9 mouse cellular contexts compared by ENCODE assay signal in genomic region chr2:92373437-92373813, GRCm38 (mm10). TPM values are rescaled to one million over a fixed set of nuclear protein-coding genes. Genes with fewer than 3 reads are reported as not detected.
A peak's percentile ranks its signal among the peaks of the same experiment; 100 is the strongest.
DNase-seq lines count a peak whose midpoint lies in the region; ATAC-seq and TF ChIP-seq lines count a peak whose summit lies in the region.
"Had no signal": no experiment of that assay in that cellular context is flagged by ENCODE, and none has a peak within 500 bp of the region (broad histone marks: within the 10 kb centered on the region; RNA-seq: fewer than 3 reads in every experiment).

No protein-coding gene starts in this region.

- 78% methylated on average over 11 of the region's 11 CpGs for WGBS in heart, embryonic 13.5 days
- WGBS in midbrain, embryonic 11.5 days: 62% methylated on average over 11 of the region's 11 CpGs
- 55% methylated on average over 11 of the region's 11 CpGs for WGBS in midbrain, embryonic 15.5 days
- WGBS in forebrain, embryonic 15.5 days: 61% methylated on average over 11 of the region's 11 CpGs
- WGBS in stomach, postnatal 0 days: 61% methylated on average over 11 of the region's 11 CpGs

- H3K27ac ChIP-seq in heart, embryonic 13.5 days (replicated peaks): no peak overlapping the region
- H3K27ac ChIP-seq in midbrain, embryonic 11.5 days (ENCODE audit: low read depth, low read length): no peak overlapping the region; the same call in 1 of the 2 replicates
- H3K27ac ChIP-seq in midbrain, embryonic 15.5 days: no peak overlapping the region
- peak overlapping the region; percentile 17; the same call in 1 of the 2 replicates for H3K27ac ChIP-seq in forebrain, embryonic 15.5 days (replicated peaks)
- peak overlapping the region; percentile 94 for H3K27ac ChIP-seq in stomach, postnatal 0 days (replicated peaks)

- no peak overlapping the region for H3K4me3 ChIP-seq in heart, embryonic 13.5 days
- no peak overlapping the region for H3K4me3 ChIP-seq in midbrain, embryonic 11.5 days (ENCODE audit: low read depth, low read length)
- no peak overlapping the region for H3K4me3 ChIP-seq in midbrain, embryonic 15.5 days
- H3K4me3 ChIP-seq in forebrain, embryonic 15.5 days: no peak overlapping the region
- no peak overlapping the region for H3K4me3 ChIP-seq in stomach, postnatal 0 days (ENCODE audit: low read depth, low read length)

- H3K9me3 ChIP-seq in heart, embryonic 13.5 days: no peaks in the 10 kb centered on the region
- H3K9me3 ChIP-seq in midbrain, embryonic 11.5 days (ENCODE audit: control insufficient read depth, low read length): no peaks in the 10 kb centered on the region
- no peaks in the 10 kb centered on the region for H3K9me3 ChIP-seq in midbrain, embryonic 15.5 days
- no peaks in the 10 kb centered on the region for H3K9me3 ChIP-seq in forebrain, embryonic 15.5 days
- H3K9me3 ChIP-seq in stomach, postnatal 0 days (ENCODE audit: control insufficient read depth, low read length): no peaks in the 10 kb centered on the region

- no peak for DNase-seq in heart, postnatal 14 days
- no peak for DNase-seq in midbrain, embryonic 11.5 days (ENCODE audit: low spot score, missing footprints)
- no peak for DNase-seq in stomach, postnatal 0 days (ENCODE audit: low spot score)
- DNase-seq in right cerebral cortex, postnatal 36 days (ENCODE audit: low spot score in 2 of 2): no peak
- DNase-seq in c-Kit-positive CD71-positive TER-119-positive erythroid progenitor cells, embryonic 14.5 days (ENCODE audit: low spot score): no peak

- ATAC-seq in heart, embryonic 13.5 days (ENCODE audit: extremely low read depth, insufficient number of reproducible peaks, low FRiP score, low TSS enrichment): no peak
- no peak for ATAC-seq in midbrain, embryonic 11.5 days (ENCODE audit: low FRiP score)
- ATAC-seq in midbrain, embryonic 15.5 days (replicated peaks): no peak
- no peak for ATAC-seq in forebrain, embryonic 15.5 days (replicated peaks)
- ATAC-seq in stomach, postnatal 0 days (ENCODE audit: low FRiP score, low TSS enrichment): no peak

- intact Hi-C loops in heart, postnatal 14 days (cut with DNase I): no loop called here

- H3K4me1 ChIP-seq in heart, embryonic 13.5 days: peaks cover 40% of the 10 kb centered on the region
- H3K4me1 ChIP-seq in midbrain, embryonic 11.5 days (ENCODE audit: control insufficient read depth, insufficient read depth, low read length): peaks cover 47% of the 10 kb centered on the region
- peaks cover 53% of the 10 kb centered on the region for H3K4me1 ChIP-seq in midbrain, embryonic 15.5 days
- H3K4me1 ChIP-seq in forebrain, embryonic 15.5 days: peaks cover 54% of the 10 kb centered on the region
- peaks cover 6% of the 10 kb centered on the region; the same call in 1 of the 2 replicates for H3K4me1 ChIP-seq in stomach, postnatal 0 days (replicated peaks; ENCODE audit: control insufficient read depth, insufficient read depth)

- no peak for TF ChIP-seq EP300 in stomach, postnatal 0 days (optimal IDR thresholded peaks at IDR 0.05)

- peaks cover 15% of the 10 kb centered on the region for H3K36me3 ChIP-seq in heart, embryonic 13.5 days
- H3K36me3 ChIP-seq in midbrain, embryonic 11.5 days (ENCODE audit: control insufficient read depth, insufficient read depth, low read length): no peaks in the 10 kb centered on the region
- no peaks in the 10 kb centered on the region for H3K36me3 ChIP-seq in midbrain, embryonic 15.5 days (replicated peaks)
- peaks cover 4% of the 10 kb centered on the region; the same call in 1 of the 2 replicates for H3K36me3 ChIP-seq in forebrain, embryonic 15.5 days
- peaks cover 5% of the 10 kb centered on the region; the same call in 1 of the 2 replicates for H3K36me3 ChIP-seq in stomach, postnatal 0 days (ENCODE audit: control insufficient read depth, insufficient read depth, low read length)

- H3K9ac ChIP-seq in heart, embryonic 13.5 days: no peak overlapping the region
- H3K9ac ChIP-seq in midbrain, embryonic 11.5 days (ENCODE audit: low read length): 0 out of 2 replicates have a peak overlapping the region, but pooled peaks have one; percentile 1
- H3K9ac ChIP-seq in midbrain, embryonic 15.5 days: no peak overlapping the region
- H3K9ac ChIP-seq in forebrain, embryonic 15.5 days (replicated peaks): no peak overlapping the region
- no peak overlapping the region for H3K9ac ChIP-seq in stomach, postnatal 0 days (ENCODE audit: low read length)

- H3K27me3 ChIP-seq in heart, embryonic 13.5 days (replicated peaks): peaks cover 55% of the 10 kb centered on the region
- H3K27me3 ChIP-seq in midbrain, embryonic 11.5 days (ENCODE audit: control insufficient read depth, insufficient read depth, low read length): peaks cover 8% of the 10 kb centered on the region
- H3K27me3 ChIP-seq in midbrain, embryonic 15.5 days (replicated peaks): peaks cover 27% of the 10 kb centered on the region
- peaks cover 11% of the 10 kb centered on the region; the same call in 1 of the 2 replicates for H3K27me3 ChIP-seq in forebrain, embryonic 15.5 days
- H3K27me3 ChIP-seq in stomach, postnatal 0 days (ENCODE audit: control insufficient read depth, insufficient read depth, low read length): no peaks in the 10 kb centered on the region

- H3K4me2 ChIP-seq in heart, embryonic 13.5 days: 0 out of 2 replicates have a peak overlapping the region, but pooled peaks have one; percentile 86
- H3K4me2 ChIP-seq in midbrain, embryonic 11.5 days: no peak overlapping the region; the same call in 1 of the 2 replicates
- H3K4me2 ChIP-seq in midbrain, embryonic 15.5 days: no peak overlapping the region
- no peak overlapping the region for H3K4me2 ChIP-seq in forebrain, embryonic 15.5 days (replicated peaks)
- no peak overlapping the region for H3K4me2 ChIP-seq in stomach, postnatal 0 days (replicated peaks; ENCODE audit: low read depth)

- no peak for TF ChIP-seq CTCF in stomach, postnatal 0 days (IDR thresholded peaks at IDR 0.05; ENCODE audit: low read depth)

RNA-seq across cellular contexts. Expression of gene Pex16, which starts 1.1 kb away (rescaled TPM):
- polyA plus RNA-seq in heart, embryonic 13.5 days (2015; fragmentation: Nextera tagmentation; extraction: Ambion mirVana): 15.8 and 17.3 TPM in 2 replicates
- total RNA-seq in heart, postnatal 14 days (2021): 10 to 100 TPM; 23.6 to 25.1 TPM
- 17.7 and 20.0 TPM in 2 replicates for polyA plus RNA-seq in midbrain, embryonic 11.5 days (2014; fragmentation: Nextera tagmentation; extraction: Ambion mirVana)
- polyA plus RNA-seq in midbrain, embryonic 15.5 days (2015; fragmentation: Nextera tagmentation; extraction: Ambion mirVana): 41.3 and 47.5 TPM in 2 replicates
- 36.8 and 41.2 TPM in 2 replicates for polyA plus RNA-seq in forebrain, embryonic 15.5 days (2015; fragmentation: Nextera tagmentation; extraction: Ambion mirVana)
- polyA plus RNA-seq in stomach, postnatal 0 days (2015; fragmentation: Nextera tagmentation; extraction: Ambion mirVana): 33.5 and 38.3 TPM in 2 replicates

RNA-seq across cellular contexts. Expression of gene Large2, which starts 1.2 kb away (rescaled TPM):
- polyA plus RNA-seq in heart, embryonic 13.5 days (2015; fragmentation: Nextera tagmentation; extraction: Ambion mirVana): 1.8 and 2.3 TPM in 2 replicates
- total RNA-seq in heart, postnatal 14 days (2021): under 1 TPM; 0.32 to 0.36 TPM
- 8.9 and 10.6 TPM in 2 replicates for polyA plus RNA-seq in midbrain, embryonic 11.5 days (2014; fragmentation: Nextera tagmentation; extraction: Ambion mirVana)
- 1.5 and 1.9 TPM in 2 replicates for polyA plus RNA-seq in midbrain, embryonic 15.5 days (2015; fragmentation: Nextera tagmentation; extraction: Ambion mirVana)
- 1.5 and 2.6 TPM in 2 replicates for polyA plus RNA-seq in forebrain, embryonic 15.5 days (2015; fragmentation: Nextera tagmentation; extraction: Ambion mirVana)
- polyA plus RNA-seq in stomach, postnatal 0 days (2015; fragmentation: Nextera tagmentation; extraction: Ambion mirVana): 8.7 and 9.4 TPM in 2 replicates

RNA-seq across cellular contexts. Expression of gene 1700029I15Rik, which starts 8.9 kb away (rescaled TPM):
- 0.62 and 1.2 TPM in 2 replicates for polyA plus RNA-seq in heart, embryonic 13.5 days (2015; fragmentation: Nextera tagmentation; extraction: Ambion mirVana)
- total RNA-seq in heart, postnatal 14 days (2021): 1 to 10 TPM; 1.4 to 1.9 TPM
- polyA plus RNA-seq in midbrain, embryonic 11.5 days (2014; fragmentation: Nextera tagmentation; extraction: Ambion mirVana): 1.5 and 2.0 TPM in 2 replicates
- polyA plus RNA-seq in midbrain, embryonic 15.5 days (2015; fragmentation: Nextera tagmentation; extraction: Ambion mirVana): 7.6 and 8.4 TPM in 2 replicates
- polyA plus RNA-seq in forebrain, embryonic 15.5 days (2015; fragmentation: Nextera tagmentation; extraction: Ambion mirVana): 6.8 and 10.6 TPM in 2 replicates
- polyA plus RNA-seq in stomach, postnatal 0 days (2015; fragmentation: Nextera tagmentation; extraction: Ambion mirVana): 1.7 and 2.3 TPM in 2 replicates

RNA-seq across cellular contexts. Expression of gene Mapk8ip1, which starts 27.6 kb away (rescaled TPM):
- 6.5 and 7.5 TPM in 2 replicates for polyA plus RNA-seq in heart, embryonic 13.5 days (2015; fragmentation: Nextera tagmentation; extraction: Ambion mirVana)
- total RNA-seq in heart, postnatal 14 days (2021): 1 to 10 TPM; 7.4 to 8.6 TPM
- 34.5 and 37.1 TPM in 2 replicates for polyA plus RNA-seq in midbrain, embryonic 11.5 days (2014; fragmentation: Nextera tagmentation; extraction: Ambion mirVana)
- polyA plus RNA-seq in midbrain, embryonic 15.5 days (2015; fragmentation: Nextera tagmentation; extraction: Ambion mirVana): 155 and 165 TPM in 2 replicates
- 119 and 120 TPM in 2 replicates for polyA plus RNA-seq in forebrain, embryonic 15.5 days (2015; fragmentation: Nextera tagmentation; extraction: Ambion mirVana)
- polyA plus RNA-seq in stomach, postnatal 0 days (2015; fragmentation: Nextera tagmentation; extraction: Ambion mirVana): 10.3 and 12.5 TPM in 2 replicates
- total RNA-seq: megakaryocyte progenitor cell, adult 5-6 weeks had no signal

Comparison
In these comparisons a context has a peak if more than half of its experiments do, and no peak if none do; other contexts are left out.
1. H3K27ac ChIP-seq: peak in forebrain, embryonic 15.5 days (single experiment) and stomach, postnatal 0 days (single experiment); none in heart, embryonic 13.5 days (single experiment), midbrain, embryonic 11.5 days (single experiment) and midbrain, embryonic 15.5 days (single experiment).